Mouse (Mus musculus) kidney, postnatal 4 days (tissue): ENCODE results near the gene Rhoq.

Experiments
- DNase-seq, 2 experiments: peaks; one replicate each; pipeline ENCODE4 v3.0.0; 2021; ENCODE audit warnings: mixed read lengths in 2 of 2

Gene Rhoq

GRCm38 (mm10) chr17:87011301-87012019, 48.6 kb downstream of the Rhoq start:
- peak in 1 of 2 experiments; percentile 8 for DNase-seq

DNA sequence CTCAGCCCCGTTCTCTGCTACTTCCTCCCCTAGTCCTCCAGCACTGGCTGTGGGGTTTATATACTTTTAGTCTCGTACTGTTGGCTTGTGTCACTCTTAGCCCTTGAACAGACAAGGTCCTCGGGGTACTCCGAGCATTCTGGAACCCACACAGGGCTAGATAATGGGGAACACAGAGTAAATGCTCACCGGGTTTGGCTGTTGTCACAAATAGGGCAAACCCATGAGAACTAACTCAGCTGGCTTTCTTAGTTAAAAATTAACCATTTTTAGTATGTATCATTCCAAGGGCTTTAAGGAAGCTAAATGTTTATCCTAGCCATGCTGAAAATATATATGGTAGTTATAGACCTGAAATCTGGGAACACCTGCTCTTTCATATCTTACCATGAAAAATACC, 56.8 kb downstream of the Rhoq start:
- DNase-seq = no peak

DNA sequence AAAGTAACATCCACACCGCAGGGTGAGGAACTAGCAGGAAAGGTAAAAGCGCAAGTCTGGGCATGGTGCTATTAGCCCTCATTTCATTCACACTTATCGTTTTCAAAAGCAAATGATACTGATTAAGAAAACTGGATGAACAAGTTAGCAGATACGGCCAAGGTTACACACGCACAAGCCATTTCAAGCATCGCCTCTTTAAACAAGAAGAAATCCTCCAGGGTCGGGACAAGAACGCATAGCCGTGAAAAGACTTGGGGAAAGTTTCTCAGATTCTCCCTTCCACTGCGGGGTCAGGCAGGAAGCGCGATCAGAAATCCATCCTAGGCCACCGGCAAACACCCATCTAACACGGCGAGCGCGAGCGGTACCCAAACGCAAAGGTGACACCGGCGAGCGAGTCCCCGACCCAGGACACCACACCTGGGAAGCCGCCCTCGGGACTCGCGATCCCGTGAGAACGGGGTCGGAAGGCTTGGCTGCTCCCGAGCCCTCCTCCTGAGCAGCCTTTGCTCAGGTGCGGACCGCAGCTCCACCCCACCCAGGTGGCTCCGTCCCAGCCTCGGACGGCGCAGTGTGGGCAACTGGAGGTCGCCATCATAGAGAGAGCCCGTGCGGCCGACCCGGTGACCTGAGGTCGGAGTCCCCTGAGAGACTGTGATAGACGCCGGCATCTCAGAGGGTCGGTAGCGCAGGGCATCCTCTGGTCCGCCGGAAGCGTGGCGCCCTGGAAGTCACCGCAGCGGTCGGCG, 61.8 kb downstream of the Rhoq start:
- no peak for DNase-seq

DNA sequence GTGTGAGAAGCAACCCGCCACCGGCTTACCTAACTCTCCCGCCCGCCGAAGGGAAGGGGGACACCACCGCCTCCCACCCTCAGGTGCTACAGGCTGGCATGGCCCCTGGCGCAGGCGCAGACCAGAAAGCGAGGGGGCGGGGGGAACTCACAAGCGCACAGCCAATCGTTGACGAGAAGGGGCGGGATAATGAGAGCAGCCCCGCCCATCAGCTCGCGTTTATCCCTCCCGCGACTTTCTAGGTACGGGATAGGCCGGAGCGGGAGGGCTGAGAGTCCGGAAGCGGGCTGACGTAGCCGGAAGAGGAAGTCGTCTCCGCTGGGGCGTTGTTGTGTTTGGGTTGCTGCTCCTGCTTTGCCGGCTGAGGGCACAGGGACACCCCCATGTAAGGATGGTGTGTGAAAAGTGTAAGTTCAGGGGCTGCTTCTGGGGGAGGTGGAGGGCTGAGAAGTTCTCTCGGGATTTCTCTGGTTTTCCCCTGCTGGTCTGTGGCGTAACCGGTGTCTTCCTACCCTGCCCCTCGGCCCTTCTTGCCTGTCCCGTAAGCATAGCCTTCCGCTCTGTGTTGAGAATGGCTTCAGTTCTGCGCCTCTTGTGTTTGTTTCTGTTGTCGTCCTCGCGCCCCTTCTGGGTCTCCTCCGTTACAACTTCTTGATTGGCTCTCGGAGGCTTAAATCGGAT, 62.5 kb downstream of the Rhoq start, which contains the start of the genes Pigf and Cript:
Pigf (minus strand) TSS at position 138 of the 681 bp plus-strand sequence.
Cript (plus strand) TSS at position 282 of the 681 bp plus-strand sequence.
- peak; percentile 99 for DNase-seq

DNA sequence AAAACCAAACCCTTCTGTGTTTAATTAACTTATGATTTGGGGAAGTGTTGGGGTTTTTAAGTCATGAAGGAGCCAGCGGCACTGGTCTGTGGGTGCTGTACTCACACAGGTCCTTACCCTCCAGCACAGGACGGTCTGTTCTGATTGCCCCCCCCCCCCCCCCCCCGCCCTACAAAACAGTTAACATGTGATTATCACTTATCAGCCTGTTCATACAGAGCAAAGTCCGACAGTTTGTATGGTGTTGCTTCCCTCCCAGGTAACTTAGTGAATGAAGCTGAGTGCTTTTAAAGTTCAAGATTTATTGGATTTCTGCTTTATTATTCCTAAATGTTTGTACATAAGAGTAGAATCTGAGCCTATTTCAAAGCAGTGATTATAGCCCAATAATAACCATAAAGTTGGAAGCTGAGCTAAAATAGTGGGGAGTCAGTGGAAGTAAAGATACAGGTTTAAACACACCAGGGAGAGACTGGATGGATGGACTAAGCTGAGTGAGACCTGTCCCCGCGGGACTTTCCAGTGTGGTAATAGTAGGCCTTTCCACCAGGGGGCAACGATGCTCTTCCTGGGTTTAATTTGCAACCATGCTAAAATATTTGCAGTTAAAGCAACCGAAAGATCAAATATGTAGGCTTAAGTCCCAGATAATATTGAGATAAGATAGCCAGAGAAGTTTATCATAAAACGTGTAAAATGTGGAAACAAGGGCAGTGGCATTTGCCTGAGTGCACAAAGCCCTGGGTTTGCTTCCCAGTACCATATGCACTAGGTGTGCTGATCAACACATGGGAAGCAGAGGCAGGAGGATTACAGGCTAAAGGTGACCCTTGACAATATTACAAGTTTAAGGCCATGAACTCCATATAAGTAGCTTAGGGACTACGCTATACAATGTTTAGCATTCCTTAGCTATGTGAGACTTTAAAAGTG, 73.5 kb downstream of the Rhoq start:
- DNase-seq = peak; percentile 47 to 58

- no peak for DNase-seq
Measured at GRCm38 (mm10) chr17:87038496-87038895, 75.6 kb downstream of the Rhoq start.

- DNase-seq = no peak
Measured at GRCm38 (mm10) chr17:87041739-87042138, 78.9 kb downstream of the Rhoq start.

DNA sequence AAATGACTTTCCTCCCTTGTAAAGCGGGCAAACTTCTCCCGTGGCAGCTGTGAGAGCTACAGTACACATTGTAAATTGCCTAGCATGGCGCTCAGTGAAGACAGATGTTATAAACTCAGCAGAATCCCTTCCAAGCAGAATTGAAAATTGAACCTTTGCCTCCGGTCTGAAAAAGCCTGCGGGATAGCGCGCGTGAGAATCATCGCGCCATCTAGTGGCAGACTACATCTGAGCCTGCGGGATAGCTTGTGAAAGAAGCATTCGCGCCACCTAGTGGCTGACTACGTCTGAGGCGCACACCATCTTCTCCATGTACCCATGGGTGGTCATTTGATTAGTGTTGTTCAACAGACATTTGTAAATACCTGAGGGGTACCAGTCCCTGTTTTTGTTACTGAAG, 81.5 kb downstream of the Rhoq start:
- DNase-seq = peak; percentile 97

DNA sequence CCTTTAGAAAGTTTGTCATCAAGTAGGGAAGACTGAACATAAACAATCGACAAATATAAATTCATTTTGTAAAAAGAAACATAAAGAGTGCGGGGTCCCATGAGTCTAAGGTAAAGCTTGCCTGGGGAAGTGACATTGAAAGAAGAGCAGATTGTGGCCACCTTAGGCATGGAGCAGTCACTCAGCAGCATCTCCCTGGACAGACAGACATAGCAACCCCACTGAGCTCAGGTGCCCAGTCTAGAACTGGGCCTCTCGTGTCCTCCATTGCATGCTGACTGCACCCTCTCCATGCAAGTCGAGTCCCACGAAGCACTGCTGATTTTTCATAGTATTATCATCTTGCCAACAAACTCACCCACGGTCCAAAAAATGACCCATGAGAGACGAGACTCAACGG, 81.9 kb downstream of the Rhoq start:
- DNase-seq = no peak
